Mouse (Mus musculus) adrenal gland, adult 2 months (tissue): ENCODE measurements around the gene Plekhf1. TPM values are rescaled to one million over a fixed set of nuclear protein-coding genes. Genes with fewer than 3 reads are reported as not detected.

Experiments used
- DNase-seq: peaks from one replicate; pipeline ENCODE4 v3.0.0; 2021
- polyA plus RNA-seq: library from polyadenylated mRNA; depleted of rRNA; stranded (reverse); fragments of >200 nt; gene quantifications from 2 replicates; pipeline ENCODE4 v1.2.3, GENCODE M21; 2012
- total RNA-seq, 2 experiments: library from RNA; stranded (reverse); gene quantifications; 2 replicates each; pipeline ENCODE4 v1.2.3; 2021

Plekhf1 gene
- total and polyA plus RNA-seq, 3 experiments: 2.5 to 3.7 (median 2.7) TPM

GRCm38 (mm10) chr7:38218631-38219367 lies 9.0 kb downstream of the Plekhf1 start:
- no peak for DNase-seq

GRCm38 (mm10) chr7:38217417-38218171 lies 10.2 kb downstream of the Plekhf1 start:
- DNase-seq: peak; percentile 88

GRCm38 (mm10) chr7:38215697-38216096 lies 12.1 kb downstream of the Plekhf1 start:
- no peak for DNase-seq

- no peak for DNase-seq
Measured at GRCm38 (mm10) chr7:38215281-38215680, 12.5 kb downstream of the Plekhf1 start.

- DNase-seq: no peak
Measured at GRCm38 (mm10) chr7:38214473-38215214, 13.2 kb downstream of the Plekhf1 start.

- DNase-seq: no peak
Measured at GRCm38 (mm10) chr7:38212651-38213062, 15.2 kb downstream of the Plekhf1 start.

GRCm38 (mm10) chr7:38209478-38210152 lies 18.2 kb downstream of the Plekhf1 start:
- peak; percentile 25 for DNase-seq

- no peak for DNase-seq
Measured at GRCm38 (mm10) chr7:38208969-38209368, 18.8 kb downstream of the Plekhf1 start.

- DNase-seq: no peak
Measured at GRCm38 (mm10) chr7:38206564-38206963, 21.3 kb downstream of the Plekhf1 start.

- DNase-seq: no peak
Measured at GRCm38 (mm10) chr7:38205801-38206200, 22.0 kb downstream of the Plekhf1 start.

GRCm38 (mm10) chr7:38204314-38204713 lies 23.5 kb downstream of the Plekhf1 start:
- DNase-seq: no peak

- DNase-seq: no peak
Measured at GRCm38 (mm10) chr7:38201290-38201658, 26.5 kb downstream of the Plekhf1 start.

- peak; percentile 85 for DNase-seq
Measured at GRCm38 (mm10) chr7:38200606-38201289, 27.1 kb downstream of the Plekhf1 start.

- no peak for DNase-seq
Measured at GRCm38 (mm10) chr7:38199907-38200605, 27.8 kb downstream of the Plekhf1 start.

- DNase-seq: no peak
Measured at GRCm38 (mm10) chr7:38191571-38191970, 36.2 kb downstream of the Plekhf1 start.

- no peak for DNase-seq
Measured at GRCm38 (mm10) chr7:38191146-38191545, 36.7 kb downstream of the Plekhf1 start.

GRCm38 (mm10) chr7:38190056-38190835 lies 37.6 kb downstream of the Plekhf1 start:
- no peak for DNase-seq

GRCm38 (mm10) chr7:38189136-38189982 lies 38.5 kb downstream of the Plekhf1 start:
- DNase-seq: no peak
